Mouse (Mus musculus): ENCODE data around the gene Slc35f3. TPM values are rescaled to one million over a fixed set of nuclear protein-coding genes. Genes with fewer than 3 reads are reported as not detected.

The Slc35f3 gene
- polyA plus RNA-seq (2012; rRNA removed): 8.5 and 9.1 TPM in 2 replicates

GRCm38 (mm10) chr8:126298296-126299093 lies at the start of gene Slc35f3:
Gene Slc35f3, plus strand, starts transcription at chr8:126298558.
- no peaks in the 10 kb centered on the region for H3K27me3 ChIP-seq (replicated peaks; ENCODE audit: control insufficient read depth, insufficient read depth, low read length)
- H3K4me1 ChIP-seq (ENCODE audit: control insufficient read depth, insufficient read depth, low read length): peaks cover 10% of the 10 kb centered on the region
- 2% methylated on average over 68 of the region's 72 CpGs for WGBS
- no peaks in the 10 kb centered on the region for H3K36me3 ChIP-seq (ENCODE audit: control insufficient read depth, insufficient read depth, low read length)
- DNase-seq: peak; percentile 76
- no peak for TF ChIP-seq CTCF (conservative IDR thresholded peaks at IDR 0.05; ENCODE audit: insufficient read depth, insufficient read length, low read depth, low read length)
- no peak for TF ChIP-seq POLR2A (IDR thresholded peaks at IDR 0.05; ENCODE audit: low read depth, low read length)
- H3K4me3 ChIP-seq (ENCODE audit: insufficient read depth, low read depth, low read length): peak within 1 kb of the TSS; percentile 47
- peak within 1 kb of the TSS; percentile 43; the same call in 1 of the 2 replicates for H3K27ac ChIP-seq (ENCODE audit: insufficient read depth, low read depth, low read length)

- no peak for TF ChIP-seq POLR2A (IDR thresholded peaks at IDR 0.05; ENCODE audit: low read depth, low read length)
- no peak for TF ChIP-seq CTCF (conservative IDR thresholded peaks at IDR 0.05; ENCODE audit: insufficient read depth, insufficient read length, low read depth, low read length)
- DNase-seq: no peak
- WGBS: 32% methylated on average over 4 of the region's 4 CpGs
Measured at GRCm38 (mm10) chr8:126250486-126250885, 47.9 kb upstream of the Slc35f3 start.

GRCm38 (mm10) chr8:126256585-126257391 lies 41.6 kb upstream of the Slc35f3 start:
- TF ChIP-seq POLR2A (IDR thresholded peaks at IDR 0.05; ENCODE audit: low read depth, low read length) (no peak), CTCF (conservative IDR thresholded peaks at IDR 0.05; ENCODE audit: insufficient read depth, insufficient read length, low read depth, low read length) (no peak)
- no peak overlapping the region for H3K27ac ChIP-seq (ENCODE audit: insufficient read depth, low read depth, low read length)
- 43% methylated on average over 9 of the region's 9 CpGs for WGBS
- no peak overlapping the region for H3K4me3 ChIP-seq (ENCODE audit: insufficient read depth, low read depth, low read length)
- H3K36me3 ChIP-seq (ENCODE audit: control insufficient read depth, insufficient read depth, low read length): no peaks in the 10 kb centered on the region
- DNase-seq: no peak
- no peaks in the 10 kb centered on the region for H3K4me1 ChIP-seq (ENCODE audit: control insufficient read depth, insufficient read depth, low read length)
- H3K27me3 ChIP-seq (replicated peaks; ENCODE audit: control insufficient read depth, insufficient read depth, low read length): no peaks in the 10 kb centered on the region

More at GRCm38 (mm10) chr8:126250486-126250885, 47.9 kb upstream of the Slc35f3 start:
- Histone ChIP-seq H3K27ac (ENCODE audit: insufficient read depth, low read depth, low read length) (no peak overlapping the region), H3K4me3 (ENCODE audit: insufficient read depth, low read depth, low read length) (no peak overlapping the region), H3K4me1 (ENCODE audit: control insufficient read depth, insufficient read depth, low read length) (no peaks in the 10 kb centered on the region), H3K36me3 (ENCODE audit: control insufficient read depth, insufficient read depth, low read length) (no peaks in the 10 kb centered on the region), H3K27me3 (replicated peaks; ENCODE audit: control insufficient read depth, insufficient read depth, low read length) (no peaks in the 10 kb centered on the region)

GRCm38 (mm10) chr8:126257392-126257681 lies 41.0 kb upstream of the Slc35f3 start:
- no peak for DNase-seq

GRCm38 (mm10) chr8:126258175-126258781 lies 40.1 kb upstream of the Slc35f3 start:
- H3K36me3 ChIP-seq (ENCODE audit: control insufficient read depth, insufficient read depth, low read length): no peaks in the 10 kb centered on the region
- H3K4me1 ChIP-seq (ENCODE audit: control insufficient read depth, insufficient read depth, low read length): no peaks in the 10 kb centered on the region
- H3K27me3 ChIP-seq (replicated peaks; ENCODE audit: control insufficient read depth, insufficient read depth, low read length): no peaks in the 10 kb centered on the region
- TF ChIP-seq POLR2A (IDR thresholded peaks at IDR 0.05; ENCODE audit: low read depth, low read length) (no peak), CTCF (conservative IDR thresholded peaks at IDR 0.05; ENCODE audit: insufficient read depth, insufficient read length, low read depth, low read length) (peak; percentile 75)
- H3K27ac ChIP-seq (ENCODE audit: insufficient read depth, low read depth, low read length): no peak overlapping the region
- 6% methylated on average over 15 of the region's 15 CpGs for WGBS
- H3K4me3 ChIP-seq (ENCODE audit: insufficient read depth, low read depth, low read length): no peak overlapping the region
- DNase-seq: peak; percentile 67

More at GRCm38 (mm10) chr8:126257392-126257681, 41.0 kb upstream of the Slc35f3 start:
- Histone ChIP-seq H3K4me3 (ENCODE audit: insufficient read depth, low read depth, low read length) (no peak overlapping the region), H3K27ac (ENCODE audit: insufficient read depth, low read depth, low read length) (no peak overlapping the region), H3K27me3 (replicated peaks; ENCODE audit: control insufficient read depth, insufficient read depth, low read length) (no peaks in the 10 kb centered on the region), H3K36me3 (ENCODE audit: control insufficient read depth, insufficient read depth, low read length) (no peaks in the 10 kb centered on the region), H3K4me1 (ENCODE audit: control insufficient read depth, insufficient read depth, low read length) (no peaks in the 10 kb centered on the region)
- 66% methylated on average over 8 of the region's 8 CpGs for WGBS
- TF ChIP-seq POLR2A (IDR thresholded peaks at IDR 0.05; ENCODE audit: low read depth, low read length): no peak
- no peak for TF ChIP-seq CTCF (conservative IDR thresholded peaks at IDR 0.05; ENCODE audit: insufficient read depth, insufficient read length, low read depth, low read length)

GRCm38 (mm10) chr8:126265186-126265585 lies 33.2 kb upstream of the Slc35f3 start:
- Histone ChIP-seq H3K27me3 (replicated peaks; ENCODE audit: control insufficient read depth, insufficient read depth, low read length) (no peaks in the 10 kb centered on the region), H3K27ac (ENCODE audit: insufficient read depth, low read depth, low read length) (no peak overlapping the region), H3K4me1 (ENCODE audit: control insufficient read depth, insufficient read depth, low read length) (no peaks in the 10 kb centered on the region), H3K4me3 (ENCODE audit: insufficient read depth, low read depth, low read length) (no peak overlapping the region), H3K36me3 (ENCODE audit: control insufficient read depth, insufficient read depth, low read length) (no peaks in the 10 kb centered on the region)
- DNase-seq: no peak
- TF ChIP-seq CTCF (conservative IDR thresholded peaks at IDR 0.05; ENCODE audit: insufficient read depth, insufficient read length, low read depth, low read length) (no peak), POLR2A (IDR thresholded peaks at IDR 0.05; ENCODE audit: low read depth, low read length) (no peak)
- 66% methylated on average over 1 of the region's 1 CpGs for WGBS
